Mouse (Mus musculus) left cerebral cortex, adult 11 months (tissue): Measurements from ENCODE around the gene Phf21a.

Experiments used
- DNase-seq: peaks from one replicate; pipeline ENCODE4 v3.0.0; 2022; ENCODE audit warnings: low spot score

The Phf21a gene

DNA sequence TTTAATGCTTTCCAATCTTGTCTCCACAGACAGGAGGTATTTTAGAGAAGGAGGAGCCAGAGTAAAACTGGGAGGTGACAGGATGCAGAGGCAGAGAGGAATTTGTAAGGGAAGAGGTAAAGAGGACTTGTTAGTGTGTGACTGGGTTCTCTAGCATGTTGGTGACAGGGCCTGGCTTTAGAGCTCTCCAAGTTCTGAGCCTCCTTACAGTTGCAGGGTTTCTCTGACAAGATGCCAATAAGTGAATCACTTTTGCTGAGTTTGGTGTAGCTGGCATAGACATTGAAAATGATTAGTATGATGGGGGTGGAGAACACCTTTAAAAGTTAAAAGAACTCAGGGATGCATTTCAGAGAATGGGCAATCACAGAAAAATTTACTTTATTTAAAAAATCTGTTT is 138.8 kb downstream of the Phf21a start:
- no peak for DNase-seq

DNA sequence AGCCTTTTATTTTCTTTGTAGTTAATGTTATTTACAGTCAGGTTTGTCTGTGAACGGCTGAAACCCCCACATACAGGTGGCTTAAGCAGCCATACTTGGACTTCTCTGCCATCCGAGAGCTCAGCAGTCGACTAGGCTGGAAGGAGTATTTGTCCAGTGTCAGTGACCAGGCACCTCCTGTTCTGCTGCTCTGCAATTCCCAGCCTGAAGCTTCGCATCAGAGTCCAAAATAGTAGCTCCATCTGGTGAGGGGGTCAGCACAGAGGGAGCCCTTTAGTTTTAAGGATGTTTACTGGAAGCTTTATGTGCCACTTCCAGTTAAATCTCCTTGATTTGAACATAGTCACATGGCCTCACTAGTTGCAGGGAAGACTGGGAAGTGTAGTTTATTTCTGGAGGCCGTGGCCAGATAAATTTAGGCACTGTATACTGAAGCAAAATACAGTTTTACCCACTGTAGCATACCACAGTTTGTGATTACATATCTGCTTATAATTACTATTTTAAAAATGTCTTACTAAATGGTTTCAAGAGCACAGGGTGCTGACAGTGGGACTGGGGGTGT is 141.9 kb downstream of the Phf21a start:
- no peak for DNase-seq

DNA sequence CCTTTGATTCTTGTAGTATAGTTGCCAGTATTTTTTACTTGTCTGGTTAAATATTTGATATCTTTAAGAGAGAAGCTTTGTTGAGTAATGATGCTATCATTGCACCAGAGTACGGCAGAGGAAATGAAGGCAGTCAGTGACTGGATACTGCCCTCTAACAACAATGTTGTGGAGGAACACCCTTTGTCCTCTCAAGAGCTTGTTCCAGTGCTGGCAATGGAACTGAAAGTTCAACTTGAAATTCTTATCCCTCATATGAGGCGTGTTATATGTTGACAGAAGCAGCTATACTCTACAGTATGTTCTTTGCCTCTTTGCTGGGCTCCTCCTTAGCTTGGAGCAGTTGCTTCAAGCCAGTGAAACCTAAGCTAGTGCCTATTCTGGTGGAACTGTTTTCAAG is 147.4 kb downstream of the Phf21a start:
- DNase-seq, result no peak

DNA sequence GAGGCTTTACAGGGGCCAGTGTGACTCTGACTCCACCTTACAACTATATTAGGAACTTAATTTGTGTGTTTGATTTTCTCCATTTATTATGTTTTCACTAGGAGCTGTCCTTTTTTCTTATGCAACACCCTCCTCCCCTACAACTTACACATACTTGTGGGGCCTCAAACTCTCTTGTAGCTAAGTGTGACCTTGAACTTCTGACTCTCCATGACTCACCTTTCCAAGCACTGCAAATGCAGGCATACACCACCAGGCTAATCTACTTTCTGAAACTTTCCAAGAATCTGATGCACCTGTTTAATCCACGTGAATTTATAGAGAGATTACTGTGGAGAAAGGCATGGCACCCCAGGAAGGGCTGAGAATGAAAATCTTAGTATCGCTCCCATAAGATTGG is 147.9 kb downstream of the Phf21a start:
- no peak for DNase-seq

DNA sequence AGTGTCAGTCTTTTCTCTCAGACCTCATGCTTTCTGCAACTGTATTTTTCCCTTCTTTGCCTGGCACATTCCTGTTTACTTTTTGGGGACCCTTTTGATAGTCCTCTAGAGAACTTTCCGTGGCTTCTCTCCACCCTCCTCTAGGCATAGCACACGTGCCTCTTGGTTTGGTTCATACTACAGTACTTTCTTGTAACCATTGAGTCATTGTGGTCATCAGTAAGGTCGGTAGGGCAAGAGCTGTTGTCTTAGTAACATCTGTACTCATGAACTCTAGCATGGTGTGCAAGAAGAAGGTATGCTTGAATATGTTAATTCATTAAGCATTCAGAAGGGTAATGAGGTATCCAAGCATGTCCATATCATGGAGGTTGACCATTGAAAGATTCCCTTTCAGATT is 148.4 kb downstream of the Phf21a start:
- no peak for DNase-seq

DNA sequence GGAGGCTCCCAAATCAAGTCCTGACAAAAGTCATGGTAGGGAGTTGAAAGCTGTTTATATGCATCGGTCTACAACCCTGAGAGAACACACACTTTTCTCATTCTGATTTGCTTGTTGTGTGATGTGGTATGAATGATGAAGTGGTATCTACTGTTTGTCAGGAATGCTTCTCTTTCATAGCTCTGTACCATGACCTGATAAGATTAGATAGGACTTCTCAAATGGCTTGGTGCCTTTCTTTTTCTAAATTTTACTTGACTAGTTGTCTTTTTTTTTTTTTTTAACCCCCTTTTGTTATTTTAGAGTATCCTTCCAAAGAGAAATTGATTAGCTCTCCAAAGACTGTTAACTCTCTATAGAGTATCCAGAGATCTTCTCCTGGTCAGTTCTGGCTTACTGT is 153.2 kb downstream of the Phf21a start:
- no peak for DNase-seq

DNA sequence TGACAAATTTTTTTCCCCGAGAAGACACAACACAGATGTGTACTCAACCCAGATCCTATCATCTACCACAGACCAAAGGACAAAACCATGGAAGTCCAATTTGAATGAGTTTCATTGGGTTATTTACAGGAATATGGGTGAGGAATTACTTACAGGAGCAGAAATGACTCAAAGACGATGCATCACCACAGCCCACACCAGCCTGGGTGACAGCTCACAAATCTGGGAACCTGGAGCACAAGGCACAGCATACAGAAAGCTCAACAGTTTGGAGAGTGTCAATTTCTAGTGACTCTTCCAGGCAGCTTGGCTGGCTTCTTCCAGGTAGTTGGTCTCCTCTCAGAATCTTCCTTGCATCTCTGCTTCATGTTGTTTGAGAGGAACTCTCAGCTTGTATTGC is 154.8 kb downstream of the Phf21a start:
- DNase-seq, result no peak

DNA sequence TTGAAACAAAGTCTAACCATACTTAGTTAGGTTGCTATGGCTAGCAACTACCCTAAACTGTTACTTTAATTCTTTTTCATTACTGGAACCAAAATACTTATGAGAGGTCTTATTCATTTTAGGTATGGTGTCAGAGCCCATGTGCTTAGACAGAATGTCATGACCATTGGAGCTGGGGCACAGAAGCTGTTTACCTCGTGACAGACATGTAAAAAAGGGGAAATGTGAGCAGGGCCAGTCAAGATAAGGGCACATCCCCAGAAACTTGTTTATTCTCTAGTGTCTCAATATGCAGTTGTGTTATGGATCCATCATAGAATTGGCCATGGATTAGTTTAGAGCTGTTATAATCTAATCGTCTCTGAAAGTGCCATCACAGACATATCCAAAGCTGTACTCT is 157.6 kb downstream of the Phf21a start:
- no peak for DNase-seq

DNA sequence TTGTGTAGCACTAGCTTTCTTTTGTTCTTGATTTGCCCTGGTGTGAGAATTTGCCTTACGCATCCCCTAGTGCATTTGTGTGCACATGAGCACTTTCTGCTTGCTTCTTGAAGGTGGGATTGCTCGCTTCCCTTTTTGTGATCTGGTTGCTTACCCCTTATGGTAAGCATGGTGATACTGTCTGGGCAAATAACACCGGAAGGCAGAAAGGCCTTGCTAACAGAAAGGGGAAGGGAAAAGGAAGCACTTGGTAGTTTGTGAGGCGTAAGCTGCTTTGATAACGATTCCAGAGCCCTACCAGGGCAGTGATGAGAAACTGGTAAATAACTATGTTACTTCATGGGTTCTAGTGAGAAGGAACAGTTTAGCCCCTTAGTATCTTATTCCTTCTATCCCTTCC is 160.9 kb downstream of the Phf21a start:
- DNase-seq, result no peak

DNA sequence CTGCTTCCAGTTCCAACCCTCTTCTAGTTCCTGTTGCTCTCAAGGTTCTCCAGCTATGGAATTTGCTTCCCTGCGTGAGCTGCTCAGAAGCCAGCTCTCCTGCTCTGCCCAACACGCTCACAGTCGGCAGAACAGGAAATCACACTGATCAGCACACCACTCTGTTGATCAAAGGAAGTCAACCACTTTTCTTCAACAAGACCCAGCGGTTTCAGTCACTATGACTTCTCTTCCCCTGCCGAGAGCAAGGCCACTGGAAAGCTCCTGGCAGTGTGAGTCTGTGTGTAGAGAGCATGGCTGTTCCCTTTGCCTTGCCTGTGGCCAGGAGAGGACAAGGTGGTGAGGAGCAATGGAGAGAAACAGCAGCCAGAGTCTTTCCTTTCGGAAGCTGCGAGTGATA is 163.2 kb downstream of the Phf21a start:
- DNase-seq, result no peak

DNA sequence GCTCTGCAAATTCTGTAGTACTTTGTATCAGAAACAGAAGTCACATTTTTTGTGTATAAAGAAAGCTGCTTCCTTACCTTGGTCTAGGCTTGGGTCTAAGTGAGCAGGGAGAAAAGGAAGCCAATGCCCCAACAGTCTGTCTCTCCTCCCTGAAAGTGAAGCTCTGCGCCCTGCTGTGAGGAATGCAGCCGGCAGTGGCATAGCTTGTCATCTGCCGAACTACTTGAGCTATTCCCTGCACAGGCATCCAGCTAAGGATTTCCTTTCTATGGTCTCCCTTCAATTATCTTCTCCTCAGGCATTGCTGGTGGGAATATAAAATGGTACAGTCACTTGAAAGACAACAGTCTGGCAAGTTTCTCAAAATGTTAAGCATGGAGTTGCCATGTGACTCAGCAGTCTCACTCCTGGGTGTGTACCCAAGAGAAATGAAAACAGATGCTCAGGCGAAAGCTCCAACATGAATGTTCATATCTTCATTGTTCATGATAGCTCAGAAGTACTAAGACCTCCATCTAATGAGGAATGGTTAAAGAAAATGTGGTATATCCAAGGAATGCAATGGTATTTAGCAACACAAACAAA is 164.5 kb downstream of the Phf21a start:
- DNase-seq, result no peak

DNA sequence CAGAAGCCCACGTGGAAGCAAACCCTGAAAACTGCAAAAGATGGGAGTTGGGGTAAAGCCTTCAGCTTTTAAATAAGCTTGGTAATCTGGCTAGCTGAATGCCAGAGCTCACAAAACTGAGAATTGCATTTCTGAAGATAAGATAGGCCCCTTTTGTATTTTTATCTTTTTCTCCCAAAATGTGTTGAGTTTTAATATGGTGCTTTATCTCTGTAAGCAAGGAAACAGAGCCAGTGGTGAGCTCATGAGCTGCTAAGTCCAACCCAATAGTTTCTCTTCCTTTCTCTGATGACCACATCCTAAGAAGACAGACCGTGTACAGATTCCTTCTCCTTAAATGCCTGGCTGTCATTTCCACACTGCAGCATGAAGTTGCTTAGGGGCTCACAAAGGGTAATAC is 167.0 kb downstream of the Phf21a start:
- DNase-seq, result no peak

DNA sequence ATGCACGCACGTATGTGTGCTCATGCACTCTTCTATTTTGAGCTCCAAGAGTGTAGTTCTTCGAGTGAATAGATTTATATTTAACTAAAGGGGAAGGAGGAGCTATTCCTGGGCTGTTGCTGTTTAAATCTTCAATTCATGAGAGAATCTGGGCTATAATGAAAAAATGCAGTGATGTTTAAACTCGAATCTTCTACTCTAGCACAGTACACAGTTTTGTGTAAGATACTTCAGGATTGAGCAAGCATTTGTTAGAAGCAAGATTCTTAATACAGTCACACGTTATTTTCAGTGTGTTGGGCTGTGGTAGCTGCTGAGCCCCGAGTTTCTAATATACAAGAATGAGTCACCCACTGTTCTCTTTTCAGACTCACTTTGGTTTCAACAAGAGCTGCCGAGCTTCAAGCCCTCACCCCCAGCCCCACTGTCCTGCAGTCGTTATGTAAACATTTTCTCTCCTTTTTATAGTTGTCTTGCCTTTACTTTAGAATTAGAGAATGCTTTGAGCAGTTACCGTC is 173.2 kb downstream of the Phf21a start:
- no peak for DNase-seq

DNA sequence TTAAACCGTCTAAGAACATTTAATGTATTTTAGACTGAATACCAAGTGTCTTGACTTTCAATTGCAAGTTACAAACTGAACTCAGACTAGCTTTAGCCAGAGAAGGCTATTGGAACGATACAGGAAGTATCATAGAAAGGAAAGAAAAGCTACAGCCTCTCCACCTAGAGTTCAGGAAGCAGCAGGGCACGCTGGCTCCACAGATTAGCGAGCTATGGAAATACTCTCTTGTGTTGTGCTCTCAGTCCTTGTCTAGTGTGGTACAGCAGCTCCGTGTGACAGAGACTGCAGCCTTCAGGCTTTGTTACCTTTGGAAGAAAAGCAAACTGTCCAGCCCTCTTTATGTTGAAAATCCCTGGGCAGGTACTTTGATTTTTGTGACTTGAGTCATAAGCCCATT is 176.3 kb downstream of the Phf21a start:
- DNase-seq, result no peak

DNA sequence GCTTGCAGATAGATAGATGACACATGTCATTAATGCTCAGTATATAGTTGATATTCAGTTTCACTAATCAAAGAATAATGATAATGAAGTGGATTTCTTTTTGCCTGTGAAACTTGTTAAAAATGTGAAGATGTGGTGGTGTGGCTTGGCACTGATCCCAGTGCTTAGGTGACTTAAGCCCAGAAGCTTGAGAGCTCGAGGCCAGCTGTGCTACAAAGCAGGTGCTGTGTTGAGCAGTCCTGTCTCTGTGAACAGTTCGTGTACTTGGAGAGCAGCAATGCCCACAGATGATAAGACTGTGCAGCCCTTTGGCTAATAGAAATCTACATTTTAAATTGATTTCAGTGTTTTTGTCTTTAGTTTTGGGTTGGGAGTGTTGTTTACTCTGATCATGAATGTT is 179.6 kb downstream of the Phf21a start:
- no peak for DNase-seq

DNA sequence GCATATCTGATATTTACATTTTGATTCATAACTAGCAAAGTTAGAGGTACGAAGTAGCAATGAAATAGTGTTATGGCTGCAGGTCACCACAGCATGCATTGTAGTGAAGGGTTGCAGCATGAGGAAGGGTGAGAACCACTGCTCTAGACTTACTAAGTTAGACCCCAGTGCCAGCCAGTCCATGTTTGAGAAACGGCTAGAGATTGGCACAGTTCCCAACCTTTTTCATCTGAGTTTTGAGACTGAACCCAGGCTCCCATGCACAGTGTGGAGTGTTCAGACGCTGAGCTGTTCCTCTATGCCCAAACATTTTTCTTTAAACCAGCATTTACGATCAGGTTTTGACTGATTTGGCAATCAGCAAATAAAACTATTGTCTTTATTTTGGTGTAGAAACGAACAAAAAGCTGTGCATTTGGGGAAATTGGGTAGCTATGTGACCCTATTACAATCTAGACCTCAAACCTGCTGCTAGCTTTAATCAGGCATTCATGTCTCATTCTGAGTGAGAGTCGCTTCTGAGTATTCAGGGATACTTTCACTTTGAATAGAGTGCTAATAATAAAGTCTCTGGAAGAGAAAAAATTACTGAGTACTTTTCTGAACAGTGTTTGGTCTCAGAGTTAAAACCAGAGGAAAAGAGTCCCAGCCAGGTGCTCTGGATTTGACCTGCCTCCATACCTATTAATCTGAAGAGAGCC is 180.3 kb downstream of the Phf21a start:
- no peak for DNase-seq

DNA sequence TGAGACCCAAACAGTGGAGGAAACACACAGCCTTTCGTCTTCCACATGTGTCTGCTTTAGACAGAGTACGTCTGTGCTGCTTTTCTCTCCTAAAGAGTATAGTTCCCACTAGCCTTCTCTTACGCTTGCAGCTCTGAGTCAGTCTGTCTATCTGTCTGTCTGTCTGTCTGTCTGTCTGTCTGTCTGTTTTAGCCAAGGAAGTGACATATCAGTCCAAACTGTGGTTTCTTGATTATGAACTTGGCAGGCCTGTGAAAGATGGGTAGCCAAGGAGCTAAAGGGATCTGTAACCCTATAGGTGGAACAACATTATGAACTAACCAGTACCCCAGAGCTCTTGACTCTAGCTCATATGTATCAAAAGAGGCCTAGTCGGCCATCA is 180.9 kb downstream of the Phf21a start:
- DNase-seq, result no peak

DNA sequence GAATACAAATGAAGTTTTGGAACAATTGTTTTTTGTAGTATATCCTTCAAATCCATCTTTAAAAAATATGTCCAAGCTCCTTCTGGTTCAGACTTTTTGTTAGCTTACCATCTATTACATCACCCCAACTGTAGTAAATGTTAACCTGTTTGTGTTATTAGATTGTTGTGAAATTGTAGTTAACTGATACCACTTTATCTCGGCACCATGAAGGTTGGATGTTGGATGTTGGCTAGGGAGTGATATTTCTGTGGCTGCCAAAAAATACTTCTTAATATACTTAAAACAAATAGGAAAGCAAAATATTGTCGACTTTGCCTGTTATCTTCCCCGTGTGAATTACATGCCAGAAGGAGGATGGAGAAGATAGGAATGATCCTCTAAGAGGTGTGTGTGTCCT is 184.9 kb downstream of the Phf21a start:
- DNase-seq, result no peak

DNA sequence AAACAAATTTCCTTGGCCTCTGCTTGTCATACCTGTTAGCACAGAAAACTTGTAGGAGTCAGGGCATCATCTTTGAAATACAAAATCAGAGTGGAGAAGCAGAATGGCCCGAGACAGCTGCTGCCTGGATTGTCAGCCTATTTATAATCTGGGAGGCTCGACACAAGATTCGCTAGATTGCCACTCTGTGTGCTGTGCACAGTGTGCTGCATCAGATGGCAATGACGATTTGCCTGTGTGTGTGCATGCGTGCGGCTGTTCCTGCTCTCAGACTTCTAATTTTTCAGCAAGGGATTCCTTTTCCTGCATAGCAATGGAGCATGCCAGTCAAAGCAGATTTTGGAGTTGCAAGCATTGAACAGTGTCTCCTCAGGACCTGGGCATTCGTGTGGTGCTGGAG is 185.7 kb downstream of the Phf21a start:
- DNase-seq, result peak; percentile 32

DNA sequence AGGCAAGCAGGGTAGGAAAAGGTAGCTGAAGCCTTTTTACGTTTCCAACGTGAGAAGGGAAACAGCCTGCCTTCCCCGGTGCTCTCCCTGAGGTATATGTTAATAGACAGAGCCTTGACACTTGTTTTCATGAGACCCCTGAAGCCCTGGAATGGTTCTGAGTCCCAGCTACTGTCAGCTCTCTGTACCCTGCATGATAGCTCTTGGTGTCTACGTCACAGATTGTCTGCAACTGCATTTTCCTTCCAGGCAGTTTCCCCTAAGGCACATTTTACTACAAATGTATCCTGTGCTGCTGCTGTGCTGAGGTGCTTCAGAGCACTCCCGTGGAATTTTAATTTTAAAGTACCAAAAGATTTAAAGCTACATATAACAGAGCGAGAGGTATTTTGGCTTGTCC is 186.5 kb downstream of the Phf21a start:
- no peak for DNase-seq

DNA sequence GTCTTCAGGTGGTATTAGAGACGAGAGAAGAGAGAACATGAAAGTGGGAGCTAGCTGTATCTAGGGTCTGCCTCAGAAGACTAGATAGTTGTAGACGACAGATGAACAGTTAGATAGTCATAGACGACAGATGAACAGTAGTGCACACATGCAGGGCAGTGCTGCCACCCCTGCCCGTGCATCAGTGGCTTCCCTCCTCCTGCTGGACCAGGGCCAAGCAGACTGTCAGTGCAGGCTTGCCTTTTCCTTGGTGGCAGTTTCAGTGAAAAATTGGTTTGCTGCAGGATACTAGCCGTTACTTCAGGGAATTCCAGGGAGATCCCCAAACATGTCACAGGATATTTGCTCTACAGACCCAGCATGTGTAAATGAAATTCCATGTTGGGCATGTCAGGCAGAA is 192.7 kb downstream of the Phf21a start:
- DNase-seq, result no peak

DNA sequence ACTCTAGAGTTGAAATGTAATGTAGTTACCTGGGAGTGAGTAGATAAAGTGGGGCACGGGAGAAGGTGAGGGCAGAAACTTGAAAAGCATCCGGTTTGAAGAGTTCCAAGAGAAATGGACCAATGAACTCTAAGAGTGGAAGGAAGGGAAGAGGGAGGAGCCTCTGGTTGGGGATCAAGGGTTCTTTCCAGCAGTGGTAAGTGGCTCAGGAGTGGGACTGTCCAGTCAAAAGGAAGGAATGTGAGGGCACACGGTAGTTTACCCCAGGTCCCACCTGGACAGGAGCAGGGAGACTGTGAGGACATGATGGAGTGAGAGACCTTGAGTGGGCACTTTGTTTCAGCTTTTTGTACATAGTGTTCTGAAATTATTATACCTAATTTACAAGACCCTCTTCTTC is 196.4 kb downstream of the Phf21a start:
- no peak for DNase-seq

DNA sequence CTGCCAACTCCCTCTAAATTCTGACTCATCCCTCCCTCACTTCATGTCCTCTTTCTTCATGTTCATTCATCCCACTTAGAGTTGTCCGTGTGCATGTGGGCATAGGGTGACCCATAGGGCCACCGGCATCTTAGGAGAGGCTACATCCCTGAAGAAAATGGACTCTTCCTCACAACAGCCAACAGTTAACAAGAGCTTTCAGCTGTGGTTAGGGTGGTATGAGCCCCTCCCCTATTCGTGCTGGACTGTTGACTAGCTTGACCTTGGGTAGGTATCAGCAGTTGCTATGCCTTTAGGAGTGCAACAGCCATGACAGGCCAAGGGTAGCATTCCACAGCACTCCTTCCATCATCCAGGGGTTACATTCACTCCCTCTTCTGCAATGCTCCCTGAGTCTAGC is 198.6 kb downstream of the Phf21a start:
- no peak for DNase-seq

DNA sequence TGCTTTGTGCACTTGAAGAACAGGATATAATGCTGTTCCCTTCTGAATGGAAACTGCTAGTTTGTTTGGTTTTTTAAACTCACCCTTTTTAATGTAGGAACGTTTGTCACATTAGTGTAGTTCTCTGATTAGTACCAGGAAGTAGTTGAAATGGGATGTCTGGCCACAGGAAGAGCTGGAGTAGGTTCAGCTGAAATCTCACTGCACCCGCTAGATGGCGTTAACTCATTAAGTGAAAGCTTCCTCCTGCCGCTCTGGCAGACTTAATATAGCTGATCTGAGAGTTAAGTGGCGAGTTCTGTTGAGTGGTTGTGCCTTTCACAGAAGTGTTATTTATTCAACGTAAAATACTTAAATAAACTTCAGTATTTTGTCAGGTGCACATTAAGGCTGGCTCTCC is 203.5 kb downstream of the Phf21a start:
- DNase-seq, result peak; percentile 70
